Mouse (Mus musculus): ENCODE results near the gene Wdr24.

- peak in 2 of 3 experiments; percentile 67 to 72 for TF ChIP-seq MYOD1 (IDR thresholded peaks at IDR 0.05; ENCODE audit: control insufficient read depth in 1 of 3, insufficient read length in 2 of 3, low read depth in 2 of 3)
- peak; percentile 38 for TF ChIP-seq POLR2A (IDR thresholded peaks at IDR 0.05; ENCODE audit: insufficient read length, low read depth)
- TF ChIP-seq MYOG (IDR thresholded peaks at IDR 0.05; ENCODE audit: control insufficient read depth in 1 of 3, insufficient read depth in 1 of 3, insufficient read length in 2 of 3, low read depth in 2 of 3), result peak; percentile 29 to 84 (median 59)
- no peak for TF ChIP-seq TCF12 (IDR thresholded peaks at IDR 0.05; ENCODE audit: insufficient read depth, poor library complexity, severe bottlenecking)
- TF ChIP-seq TCF3 (IDR thresholded peaks at IDR 0.05; ENCODE audit: insufficient read length, low read depth), result no peak
- TF ChIP-seq CEBPB (IDR thresholded peaks at IDR 0.05; ENCODE audit: insufficient read depth, poor library complexity, severe bottlenecking), result no peak
Observed at GRCm38 (mm10) chr17:25833291-25833663, 9.8 kb downstream of the Wdr24 start, which contains the start of gene Stub1.
